Mouse (Mus musculus): ENCODE measurements at regions not wholly inside any gene's neighbourhood (a gene's known extent, or its start where the extent isn't known, plus 50 kb on each side); places are given as distances from the start of the nearest gene placed in this dataset.
"Not testable (repeated sequence)": the region's sequence is repeated elsewhere in the genome, so short reads cannot be mapped to it uniquely, and the experiment has no call there.

GRCm38 (mm10) chr1:105463819-105464614 lies 107.5 kb upstream of the Rnf152 start:
- no peaks in the 10 kb centered on the region for H3K4me1 ChIP-seq (ENCODE audit: control insufficient read depth, insufficient read depth, low read length)
- no peaks in the 10 kb centered on the region for H3K36me3 ChIP-seq (ENCODE audit: control insufficient read depth, insufficient read depth, low read length)
- H3K9me3 ChIP-seq (ENCODE audit: control insufficient read depth, low read length): no peaks in the 10 kb centered on the region
- no peak overlapping the region for H3K4me2 ChIP-seq (ENCODE audit: low read depth, low read length)
- WGBS: 91% methylated on average over 2 of the region's 2 CpGs
- no peak overlapping the region for H3K4me3 ChIP-seq (ENCODE audit: low read length)
- no peak overlapping the region for H3K27ac ChIP-seq (ENCODE audit: low read length)
- H3K9ac ChIP-seq (ENCODE audit: low read depth, low read length): no peak overlapping the region
- no peaks in the 10 kb centered on the region for H3K27me3 ChIP-seq (replicated peaks; ENCODE audit: control insufficient read depth, insufficient read depth, low read length)
- ATAC-seq: no peak

GRCm38 (mm10) chr1:105462695-105463094 lies 106.2 kb upstream of the Rnf152 start:
- Histone ChIP-seq H3K4me2 (ENCODE audit: low read depth, low read length) (no peak overlapping the region), H3K9ac (ENCODE audit: low read depth, low read length) (no peak overlapping the region), H3K9me3 (ENCODE audit: control insufficient read depth, low read length) (no peaks in the 10 kb centered on the region), H3K36me3 (ENCODE audit: control insufficient read depth, insufficient read depth, low read length) (no peaks in the 10 kb centered on the region), H3K27ac (ENCODE audit: low read length) (no peak overlapping the region), H3K4me3 (ENCODE audit: low read length) (no peak overlapping the region), H3K4me1 (ENCODE audit: control insufficient read depth, insufficient read depth, low read length) (no peaks in the 10 kb centered on the region), H3K27me3 (replicated peaks; ENCODE audit: control insufficient read depth, insufficient read depth, low read length) (no peaks in the 10 kb centered on the region)
- 81% methylated on average over 1 of the region's 1 CpGs for WGBS
- ATAC-seq: no peak

GRCm38 (mm10) chr1:105455783-105456182 lies 99.3 kb upstream of the Rnf152 start:
- WGBS: 96% methylated on average over 13 of the region's 13 CpGs
- H3K4me2 ChIP-seq (ENCODE audit: low read depth, low read length); H3K36me3 ChIP-seq (ENCODE audit: control insufficient read depth, insufficient read depth, low read length); H3K4me3 ChIP-seq (ENCODE audit: low read length); H3K27ac ChIP-seq (ENCODE audit: low read length); H3K9ac ChIP-seq (ENCODE audit: low read depth, low read length); H3K4me1 ChIP-seq (ENCODE audit: control insufficient read depth, insufficient read depth, low read length); ATAC-seq; H3K9me3 ChIP-seq (ENCODE audit: control insufficient read depth, low read length); H3K27me3 ChIP-seq (replicated peaks; ENCODE audit: control insufficient read depth, insufficient read depth, low read length): not testable (repeated sequence)

GRCm38 (mm10) chr1:105454687-105455086 lies 98.2 kb upstream of the Rnf152 start:
- WGBS: 78% methylated on average over 1 of the region's 1 CpGs
- no peak overlapping the region for H3K4me2 ChIP-seq (ENCODE audit: low read depth, low read length)
- H3K4me3 ChIP-seq (ENCODE audit: low read length): no peak overlapping the region
- H3K9ac ChIP-seq (ENCODE audit: low read depth, low read length): no peak overlapping the region
- no peaks in the 10 kb centered on the region for H3K4me1 ChIP-seq (ENCODE audit: control insufficient read depth, insufficient read depth, low read length)
- H3K27ac ChIP-seq (ENCODE audit: low read length): no peak overlapping the region
- no peak for ATAC-seq
- H3K27me3 ChIP-seq (replicated peaks; ENCODE audit: control insufficient read depth, insufficient read depth, low read length): no peaks in the 10 kb centered on the region
- H3K9me3 ChIP-seq (ENCODE audit: control insufficient read depth, low read length): 0 out of 2 replicates have a peak, but pooled peaks cover 3% of the 10 kb centered on the region
- H3K36me3 ChIP-seq (ENCODE audit: control insufficient read depth, insufficient read depth, low read length): no peaks in the 10 kb centered on the region

- 61% methylated on average over 1 of the region's 1 CpGs for WGBS
- Histone ChIP-seq H3K27ac (ENCODE audit: low read length) (no peak overlapping the region), H3K36me3 (ENCODE audit: control insufficient read depth, insufficient read depth, low read length) (no peaks in the 10 kb centered on the region)
Measured at GRCm38 (mm10) chr1:105446212-105446611, 89.7 kb upstream of the Rnf152 start.

GRCm38 (mm10) chr1:105443546-105443945 lies 87.0 kb upstream of the Rnf152 start:
- WGBS: 84% methylated on average over 5 of the region's 5 CpGs
- Histone ChIP-seq H3K27me3 (replicated peaks; ENCODE audit: control insufficient read depth, insufficient read depth, low read length) (no peaks in the 10 kb centered on the region), H3K27ac (ENCODE audit: low read length) (no peak overlapping the region), H3K4me3 (ENCODE audit: low read length) (no peak overlapping the region), H3K4me1 (ENCODE audit: control insufficient read depth, insufficient read depth, low read length) (no peaks in the 10 kb centered on the region), H3K9ac (ENCODE audit: low read depth, low read length) (no peak overlapping the region), H3K9me3 (ENCODE audit: control insufficient read depth, low read length) (no peaks in the 10 kb centered on the region), H3K36me3 (ENCODE audit: control insufficient read depth, insufficient read depth, low read length) (no peaks in the 10 kb centered on the region), H3K4me2 (ENCODE audit: low read depth, low read length) (no peak overlapping the region)
- no peak for ATAC-seq

More at GRCm38 (mm10) chr1:105446212-105446611, 89.7 kb upstream of the Rnf152 start:
- H3K9me3 ChIP-seq (ENCODE audit: control insufficient read depth, low read length): no peaks in the 10 kb centered on the region
- no peak overlapping the region for H3K4me3 ChIP-seq (ENCODE audit: low read length)
- H3K27me3 ChIP-seq (replicated peaks; ENCODE audit: control insufficient read depth, insufficient read depth, low read length): no peaks in the 10 kb centered on the region
- H3K4me1 ChIP-seq (ENCODE audit: control insufficient read depth, insufficient read depth, low read length): no peaks in the 10 kb centered on the region
- no peak overlapping the region for H3K4me2 ChIP-seq (ENCODE audit: low read depth, low read length)
- ATAC-seq: no peak
- H3K9ac ChIP-seq (ENCODE audit: low read depth, low read length): no peak overlapping the region

- no peak overlapping the region for H3K9ac ChIP-seq (ENCODE audit: low read depth, low read length)
- H3K27ac ChIP-seq (ENCODE audit: low read length): no peak overlapping the region
- ATAC-seq: no peak
- no peaks in the 10 kb centered on the region for H3K36me3 ChIP-seq (ENCODE audit: control insufficient read depth, insufficient read depth, low read length)
- no peaks in the 10 kb centered on the region for H3K4me1 ChIP-seq (ENCODE audit: control insufficient read depth, insufficient read depth, low read length)
- no peak overlapping the region for H3K4me3 ChIP-seq (ENCODE audit: low read length)
- H3K27me3 ChIP-seq (replicated peaks; ENCODE audit: control insufficient read depth, insufficient read depth, low read length): no peaks in the 10 kb centered on the region
- no peaks in the 10 kb centered on the region for H3K9me3 ChIP-seq (ENCODE audit: control insufficient read depth, low read length)
- WGBS: 66% methylated on average over 3 of the region's 3 CpGs
- H3K4me2 ChIP-seq (ENCODE audit: low read depth, low read length): no peak overlapping the region
Measured at GRCm38 (mm10) chr1:105440296-105440695, 83.8 kb upstream of the Rnf152 start.

- ATAC-seq: peak; percentile 38; the same call in 1 of the 2 replicates
- H3K9me3 ChIP-seq (ENCODE audit: control insufficient read depth, low read length): no peaks in the 10 kb centered on the region
- no peaks in the 10 kb centered on the region for H3K27me3 ChIP-seq (replicated peaks; ENCODE audit: control insufficient read depth, insufficient read depth, low read length)
- 69% methylated on average over 8 of the region's 8 CpGs for WGBS
- H3K27ac ChIP-seq (ENCODE audit: low read length): no peak overlapping the region
- no peaks in the 10 kb centered on the region for H3K36me3 ChIP-seq (ENCODE audit: control insufficient read depth, insufficient read depth, low read length)
- H3K4me2 ChIP-seq (ENCODE audit: low read depth, low read length): no peak overlapping the region
- no peak overlapping the region for H3K4me3 ChIP-seq (ENCODE audit: low read length)
- H3K9ac ChIP-seq (ENCODE audit: low read depth, low read length): no peak overlapping the region
- 0 out of 2 replicates have a peak, but pooled peaks cover 3% of the 10 kb centered on the region for H3K4me1 ChIP-seq (ENCODE audit: control insufficient read depth, insufficient read depth, low read length)
Measured at GRCm38 (mm10) chr1:105434631-105435403, 78.3 kb upstream of the Rnf152 start.

- H3K4me2 ChIP-seq (ENCODE audit: low read depth, low read length): no peak overlapping the region
- no peak for ATAC-seq
- WGBS: 77% methylated on average over 2 of the region's 2 CpGs
Measured at GRCm38 (mm10) chr1:105433949-105434348, 77.4 kb upstream of the Rnf152 start.

More at GRCm38 (mm10) chr1:105433949-105434348, 77.4 kb upstream of the Rnf152 start:
- Histone ChIP-seq H3K9ac (ENCODE audit: low read depth, low read length) (no peak overlapping the region), H3K9me3 (ENCODE audit: control insufficient read depth, low read length) (no peaks in the 10 kb centered on the region), H3K4me1 (ENCODE audit: control insufficient read depth, insufficient read depth, low read length) (0 out of 2 replicates have a peak, but pooled peaks cover 3% of the 10 kb centered on the region), H3K4me3 (ENCODE audit: low read length) (no peak overlapping the region), H3K36me3 (ENCODE audit: control insufficient read depth, insufficient read depth, low read length) (no peaks in the 10 kb centered on the region), H3K27ac (ENCODE audit: low read length) (no peak overlapping the region), H3K27me3 (replicated peaks; ENCODE audit: control insufficient read depth, insufficient read depth, low read length) (no peaks in the 10 kb centered on the region)
